Mouse (Mus musculus) hindbrain, embryonic 16.5 days (tissue): ENCODE data around the gene Pdk1. TPM values are rescaled to one million over a fixed set of nuclear protein-coding genes. Genes with fewer than 3 reads are reported as not detected.
A peak's percentile ranks its signal among the peaks of the same experiment; 100 is the strongest.
"Not testable (repeated sequence)": the region's sequence is repeated elsewhere in the genome, so short reads cannot be mapped to it uniquely, and the experiment has no call there.

Source experiments
- ATAC-seq: fragments of 200-750 bp; cut with Nextera tagmentation; 2 replicates; pipeline ENCODE4 v1.8.0; 2017; ENCODE audit warnings: moderate TSS enrichment, moderate library complexity
- H3K27ac ChIP-seq: fragments of 300-500 bp; sonication (generic); 2 replicates; pipeline ENCODE4 v1.5.1; 2014; ENCODE audit warnings: low read depth, mild to moderate bottlenecking, control low read depth, low read length, moderate library complexity
- H3K27me3 ChIP-seq: fragments of 300-500 bp; sonication (generic); replicated peaks from 2 replicates; pipeline ENCODE4 v1.6.1; 2014; ENCODE audit warnings: low read length; ENCODE audit not compliant: control insufficient read depth, insufficient read depth
- H3K36me3 ChIP-seq: fragments of 300-500 bp; sonication (generic); 2 replicates; pipeline ENCODE4 v1.6.1; 2014; ENCODE audit warnings: mild to moderate bottlenecking, low read length, moderate library complexity, mixed read lengths; ENCODE audit not compliant: control insufficient read depth, insufficient read depth
- H3K4me1 ChIP-seq: fragments of 300-500 bp; sonication (generic); 2 replicates; pipeline ENCODE4 v1.6.1; 2014; ENCODE audit warnings: low read depth, low read length; ENCODE audit not compliant: control insufficient read depth, insufficient read depth
- H3K4me2 ChIP-seq: fragments of 300-500 bp; sonication (generic); 2 replicates; pipeline ENCODE4 v1.6.1; 2014; ENCODE audit warnings: mild to moderate bottlenecking, low read length, control low read depth, moderate library complexity
- H3K4me3 ChIP-seq: fragments of 300-500 bp; sonication (generic); 2 replicates; pipeline ENCODE4 v1.5.1; 2014; ENCODE audit warnings: mild to moderate bottlenecking, low read length, control low read depth, moderate library complexity
- H3K9ac ChIP-seq: fragments of 300-500 bp; sonication (generic); 2 replicates; pipeline ENCODE4 v1.6.1; 2014; ENCODE audit warnings: low read depth, mild to moderate bottlenecking, control low read depth, low read length, moderate library complexity
- H3K9me3 ChIP-seq: fragments of 300-500 bp; sonication (generic); 2 replicates; pipeline ENCODE4 v1.6.1; 2014; ENCODE audit warnings: mild to moderate bottlenecking, low read length, moderate library complexity; ENCODE audit not compliant: control insufficient read depth
- WGBS: fragments of 180-500 bp; shearing (Covaris S2); extraction: QIAGEN DNeasy Blood & Tissue Kit; methylation state at CpG from one replicate; pipeline ENCODE4 v1.1.7; 2014; 5-methylcytosine and 5-hydroxymethylcytosine counted together
- polyA plus RNA-seq: library from polyadenylated mRNA; unstranded; fragments of >200 nt; fragmentation: Nextera tagmentation; extraction: Ambion mirVana; gene quantifications from 2 replicates; pipeline ENCODE4 v1.2.1, GENCODE M21; 2015

Gene Pdk1
- polyA plus RNA-seq, 1 experiment from 2014 or later, result 24.0 TPM

- WGBS, result 93% methylated on average over 7 of the region's 7 CpGs
- H3K4me1 ChIP-seq, result no peaks in the 10 kb centered on the region
- H3K27ac ChIP-seq, result no peak overlapping the region
- H3K9me3 ChIP-seq, result no peaks in the 10 kb centered on the region
- no peaks in the 10 kb centered on the region for H3K27me3 ChIP-seq
- no peak overlapping the region for H3K4me3 ChIP-seq
- H3K9ac ChIP-seq, result no peak overlapping the region
- peaks cover 4% of the 10 kb centered on the region; the same call in 1 of the 2 replicates for H3K36me3 ChIP-seq
- H3K4me2 ChIP-seq, result no peak overlapping the region
- no peak for ATAC-seq
Measured at GRCm38 (mm10) chr2:71905154-71905553, 32.1 kb downstream of the Pdk1 start.

GRCm38 (mm10) chr2:71906356-71906755, 33.3 kb downstream of the Pdk1 start:
- H3K4me2 ChIP-seq, H3K36me3 ChIP-seq, H3K9ac ChIP-seq, H3K4me3 ChIP-seq, H3K27ac ChIP-seq, H3K27me3 ChIP-seq, H3K4me1 ChIP-seq, H3K9me3 ChIP-seq, ATAC-seq: not testable (repeated sequence)
- WGBS, result 97% methylated on average over 8 of the region's 8 CpGs

GRCm38 (mm10) chr2:71913911-71914310, 40.9 kb downstream of the Pdk1 start:
- H3K4me1 ChIP-seq, result no peaks in the 10 kb centered on the region
- 85% methylated on average over 10 of the region's 10 CpGs for WGBS
- H3K36me3 ChIP-seq, result no peaks in the 10 kb centered on the region
- H3K9ac ChIP-seq, result no peak overlapping the region
- H3K27ac ChIP-seq, result no peak overlapping the region
- H3K9me3 ChIP-seq, result no peaks in the 10 kb centered on the region
- no peaks in the 10 kb centered on the region for H3K27me3 ChIP-seq
- no peak for ATAC-seq
- no peak overlapping the region for H3K4me3 ChIP-seq
- H3K4me2 ChIP-seq, result no peak overlapping the region

- peak; percentile 52; the same call in 1 of the 2 replicates for ATAC-seq
- 67% methylated on average over 11 of the region's 11 CpGs for WGBS
- H3K9me3 ChIP-seq, result no peaks in the 10 kb centered on the region
Measured at GRCm38 (mm10) chr2:71919227-71919647, 46.2 kb downstream of the Pdk1 start.

GRCm38 (mm10) chr2:71924931-71925330, 51.9 kb downstream of the Pdk1 start:
- not testable (repeated sequence) for H3K36me3 ChIP-seq, H3K9me3 ChIP-seq, H3K4me1 ChIP-seq, H3K27me3 ChIP-seq, H3K9ac ChIP-seq, H3K4me2 ChIP-seq, ATAC-seq, H3K27ac ChIP-seq, H3K4me3 ChIP-seq
- 91% methylated on average over 2 of the region's 2 CpGs for WGBS

More at GRCm38 (mm10) chr2:71919227-71919647, 46.2 kb downstream of the Pdk1 start:
- Histone ChIP-seq H3K4me2 (no peak overlapping the region), H3K4me1 (no peaks in the 10 kb centered on the region), H3K9ac (no peak overlapping the region), H3K36me3 (no peaks in the 10 kb centered on the region), H3K4me3 (no peak overlapping the region), H3K27me3 (no peaks in the 10 kb centered on the region), H3K27ac (no peak overlapping the region)

DNA sequence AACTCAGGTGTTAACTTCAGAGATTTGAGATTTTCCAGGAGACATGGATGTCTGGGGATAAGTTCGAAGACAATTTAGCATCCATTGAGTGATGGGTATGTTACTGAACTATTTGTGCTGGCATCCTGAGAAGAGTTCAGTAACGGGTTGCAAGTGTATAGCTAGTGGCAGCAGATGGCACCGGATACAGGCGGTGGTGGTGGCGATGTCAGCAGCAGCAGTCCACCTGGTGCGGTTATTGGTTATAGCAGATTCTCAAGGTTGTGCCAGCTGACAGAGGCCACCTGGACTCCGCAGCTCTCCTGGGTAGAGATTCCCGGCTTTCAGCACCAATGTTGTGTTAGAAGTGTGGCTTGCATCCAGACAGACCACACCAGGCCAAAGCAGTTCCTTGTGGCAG, 61.0 kb downstream of the Pdk1 start:
- Histone ChIP-seq H3K4me2 (no peak overlapping the region), H3K9me3 (no peaks in the 10 kb centered on the region), H3K27ac (no peak overlapping the region), H3K9ac (no peak overlapping the region), H3K4me3 (no peak overlapping the region), H3K27me3 (no peaks in the 10 kb centered on the region), H3K36me3 (no peaks in the 10 kb centered on the region), H3K4me1 (0 out of 2 replicates have a peak, but pooled peaks cover 2% of the 10 kb centered on the region)
- WGBS, result 92% methylated on average over 8 of the region's 8 CpGs
- no peak for ATAC-seq

GRCm38 (mm10) chr2:71936711-71937110, 63.7 kb downstream of the Pdk1 start:
- no peak for ATAC-seq
- 94% methylated on average over 1 of the region's 1 CpGs for WGBS

GRCm38 (mm10) chr2:71937649-71938308, 64.8 kb downstream of the Pdk1 start:
- no peaks in the 10 kb centered on the region for H3K27me3 ChIP-seq
- ATAC-seq, result no peak
- 61% methylated on average over 3 of the region's 3 CpGs for WGBS

More at GRCm38 (mm10) chr2:71936711-71937110, 63.7 kb downstream of the Pdk1 start:
- H3K9me3 ChIP-seq, result no peaks in the 10 kb centered on the region
- no peak overlapping the region for H3K4me2 ChIP-seq
- no peaks in the 10 kb centered on the region for H3K36me3 ChIP-seq
- H3K27ac ChIP-seq, result no peak overlapping the region
- no peak overlapping the region for H3K4me3 ChIP-seq
- no peaks in the 10 kb centered on the region for H3K27me3 ChIP-seq
- 0 out of 2 replicates have a peak, but pooled peaks cover 2% of the 10 kb centered on the region for H3K4me1 ChIP-seq
- no peak overlapping the region for H3K9ac ChIP-seq

DNA sequence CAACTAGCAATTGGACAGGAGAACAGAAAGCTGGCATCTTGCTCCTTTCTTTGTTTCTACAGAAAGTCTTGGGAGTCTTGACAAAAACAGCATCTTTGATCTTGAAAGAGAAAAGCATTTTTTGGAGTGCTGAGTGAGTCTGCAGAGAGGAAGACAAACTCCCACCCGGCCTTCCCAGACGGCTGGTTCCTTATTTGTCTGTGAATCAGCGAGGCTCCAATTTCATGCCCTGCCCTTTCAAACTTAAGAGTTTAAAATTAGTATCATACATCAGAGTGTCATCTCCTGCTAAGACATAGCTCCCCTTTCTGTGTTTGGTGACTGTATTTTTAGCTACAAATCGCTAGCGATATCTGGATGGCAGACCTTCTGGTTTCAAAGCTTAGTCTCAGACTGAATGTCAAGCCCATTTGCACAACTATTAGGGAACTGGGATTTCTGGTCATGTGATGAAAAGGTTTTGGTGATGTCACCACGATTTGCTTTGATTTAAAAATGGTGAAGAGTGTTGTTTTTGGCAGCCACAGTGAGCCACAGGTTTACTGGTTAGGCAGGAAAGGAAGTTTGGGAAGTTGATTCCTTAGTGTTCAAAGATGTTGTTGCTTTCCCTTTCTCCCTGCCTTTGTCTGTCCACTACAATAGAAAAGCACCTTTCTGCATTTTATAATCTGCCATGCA, 65.8 kb downstream of the Pdk1 start:
- WGBS, result 48% methylated on average over 6 of the region's 6 CpGs

More at GRCm38 (mm10) chr2:71937649-71938308, 64.8 kb downstream of the Pdk1 start:
- Histone ChIP-seq H3K9me3 (no peaks in the 10 kb centered on the region), H3K4me3 (no peak overlapping the region), H3K9ac (no peak overlapping the region), H3K4me1 (0 out of 2 replicates have a peak, but pooled peaks cover 2% of the 10 kb centered on the region), H3K36me3 (no peaks in the 10 kb centered on the region), H3K27ac (no peak overlapping the region), H3K4me2 (no peak overlapping the region)

More for the DNA sequence above, 65.8 kb downstream of the Pdk1 start:
- Histone ChIP-seq H3K4me2 (no peak overlapping the region), H3K9me3 (no peaks in the 10 kb centered on the region), H3K27me3 (no peaks in the 10 kb centered on the region), H3K27ac (no peak overlapping the region), H3K4me3 (no peak overlapping the region), H3K9ac (no peak overlapping the region), H3K4me1 (0 out of 2 replicates have a peak, but pooled peaks cover 2% of the 10 kb centered on the region), H3K36me3 (no peaks in the 10 kb centered on the region)
- ATAC-seq, result no peak
